Mouse (Mus musculus) limb, embryonic 10.5 days (tissue): Measurements from ENCODE around the gene Rxfp4. TPM values are rescaled to one million over a fixed set of nuclear protein-coding genes. Genes with fewer than 3 reads are reported as not detected.
"Not testable (repeated sequence)": the region's sequence is repeated elsewhere in the genome, so short reads cannot be mapped to it uniquely, and the experiment has no call there.

Experiments used
- DNase-seq: peaks from one replicate; pipeline ENCODE4 v3.0.0-alpha.2; 2017; ENCODE audit warnings: low spot score
- H3K27ac ChIP-seq: fragments of 300-500 bp; sonication (generic); 2 replicates; pipeline ENCODE4 v1.5.1; 2016; ENCODE audit warnings: mild to moderate bottlenecking
- H3K27me3 ChIP-seq: fragments of 300-500 bp; sonication (generic); 2 replicates; pipeline ENCODE4 v1.6.1; 2016; ENCODE audit warnings: low read depth, mild to moderate bottlenecking; ENCODE audit not compliant: poor library complexity, severe bottlenecking
- H3K36me3 ChIP-seq: fragments of 300-500 bp; sonication (generic); 2 replicates; pipeline ENCODE4 v1.6.1; 2016; ENCODE audit warnings: mild to moderate bottlenecking, moderate library complexity
- H3K4me1 ChIP-seq: fragments of 300-500 bp; sonication (generic); 2 replicates; pipeline ENCODE4 v1.6.1; 2016
- H3K4me3 ChIP-seq: fragments of 300-500 bp; sonication (generic); 2 replicates; pipeline ENCODE4 v1.5.1; 2016; ENCODE audit warnings: mild to moderate bottlenecking, moderate library complexity
- H3K9me3 ChIP-seq: fragments of 300-500 bp; sonication (generic); replicated peaks from 2 replicates; pipeline ENCODE4 v1.6.1; 2016; ENCODE audit warnings: mild to moderate bottlenecking
- WGBS: fragments of 180-500 bp; shearing (Covaris S2); methylation state at CpG from one replicate; pipeline ENCODE4 v1.1.7; 2016; 5-methylcytosine and 5-hydroxymethylcytosine counted together
- polyA plus RNA-seq: library from polyadenylated mRNA; unstranded; fragments of >200 nt; fragmentation: Nextera tagmentation; extraction: Ambion mirVana; gene quantifications from 2 replicates; pipeline ENCODE4 v1.2.1, GENCODE M21; 2016

The Rxfp4 gene
- polyA plus RNA-seq, 1 experiment from 2014 or later: not detected

- no peaks in the 10 kb centered on the region for H3K9me3 ChIP-seq
- H3K27me3 ChIP-seq: no peaks in the 10 kb centered on the region
- peak overlapping the region; percentile 50 for H3K4me3 ChIP-seq
- H3K27ac ChIP-seq: peak overlapping the region; percentile 75
- 33% methylated on average over 10 of the region's 10 CpGs for WGBS
- H3K4me1 ChIP-seq: peaks cover 29% of the 10 kb centered on the region
- DNase-seq: no peak
- H3K36me3 ChIP-seq: no peaks in the 10 kb centered on the region
These were observed 45.2 kb downstream of the Rxfp4 start for GRCm38 (mm10) chr3:88607758-88608138.

- Histone ChIP-seq H3K4me3 (peak overlapping the region; percentile 50), H3K4me1 (peaks cover 29% of the 10 kb centered on the region), H3K27ac (peak overlapping the region; percentile 75), H3K9me3 (no peaks in the 10 kb centered on the region), H3K36me3 (no peaks in the 10 kb centered on the region), H3K27me3 (no peaks in the 10 kb centered on the region)
- peak; percentile 95 for DNase-seq
- WGBS: 0% methylated on average over 20 of the region's 20 CpGs
These were observed 45.7 kb downstream of the Rxfp4 start for GRCm38 (mm10) chr3:88607065-88607757.

DNA sequence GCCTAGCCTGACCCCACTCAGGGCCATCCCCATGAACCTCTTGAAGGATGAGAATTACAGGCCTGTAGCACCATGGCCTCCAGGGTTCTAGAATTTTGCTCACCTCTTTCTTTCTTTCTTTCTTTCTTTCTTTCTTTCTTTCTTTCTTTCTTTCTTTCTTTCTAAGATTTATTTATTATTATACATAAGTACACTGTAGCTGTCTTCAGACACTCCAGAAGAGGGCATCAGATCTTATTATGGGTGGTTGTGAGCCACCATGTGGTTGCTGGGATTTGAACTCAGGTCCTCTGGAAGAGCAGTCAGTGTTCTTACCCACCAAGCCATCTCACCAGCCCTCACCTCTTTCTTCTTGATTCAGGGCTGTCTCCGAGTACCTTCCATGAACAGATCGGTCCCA is 47.3 kb downstream of the Rxfp4 start, which contains the start of gene Arhgef2:
Gene Arhgef2, plus strand, starts transcription at position 301 of the 400 bp plus-strand sequence.
- Histone ChIP-seq H3K4me3 (peak within 1 kb of the TSS; percentile 50), H3K27ac (peak within 1 kb of the TSS; percentile 75), H3K4me1 (peaks cover 29% of the 10 kb centered on the region)
- H3K36me3 ChIP-seq, H3K9me3 ChIP-seq, H3K27me3 ChIP-seq, DNase-seq: not testable (repeated sequence)
- 93% methylated on average over 2 of the region's 2 CpGs for WGBS

GRCm38 (mm10) chr3:88604863-88605262 is 48.1 kb downstream of the Rxfp4 start:
- Histone ChIP-seq H3K36me3 (no peaks in the 10 kb centered on the region), H3K9me3 (no peaks in the 10 kb centered on the region), H3K4me3 (no peak overlapping the region), H3K4me1 (peaks cover 29% of the 10 kb centered on the region), H3K27ac (no peak overlapping the region), H3K27me3 (no peaks in the 10 kb centered on the region)
- 93% methylated on average over 7 of the region's 7 CpGs for WGBS
- DNase-seq: no peak

GRCm38 (mm10) chr3:88603714-88604161 is 49.2 kb downstream of the Rxfp4 start:
- H3K4me3 ChIP-seq: no peak overlapping the region
- H3K4me1 ChIP-seq: peaks cover 29% of the 10 kb centered on the region
- peak; percentile 74 for DNase-seq
- WGBS: 26% methylated on average over 6 of the region's 6 CpGs
- no peaks in the 10 kb centered on the region for H3K36me3 ChIP-seq
- H3K9me3 ChIP-seq: no peaks in the 10 kb centered on the region
- H3K27ac ChIP-seq: 0 out of 2 replicates have a peak overlapping the region, but pooled peaks have one; percentile 10
- no peaks in the 10 kb centered on the region for H3K27me3 ChIP-seq

- no peak for DNase-seq
- no peak overlapping the region for H3K4me3 ChIP-seq
- no peaks in the 10 kb centered on the region for H3K36me3 ChIP-seq
- no peaks in the 10 kb centered on the region for H3K27me3 ChIP-seq
- peaks cover 24% of the 10 kb centered on the region for H3K4me1 ChIP-seq
- H3K9me3 ChIP-seq: no peaks in the 10 kb centered on the region
- WGBS: 84% methylated on average over 4 of the region's 4 CpGs
- H3K27ac ChIP-seq: no peak overlapping the region
These were observed 50.5 kb downstream of the Rxfp4 start for GRCm38 (mm10) chr3:88602466-88602865.

Other genes starting within 250 kb of the Rxfp4 start
- 197 and 220 TPM in 2 replicates for gene Pmf1, start 242.8 kb downstream of the Rxfp4 start, polyA plus RNA-seq
- gene Slc25a44, start 228.0 kb downstream of the Rxfp4 start, polyA plus RNA-seq: 16.7 and 18.0 TPM in 2 replicates
- gene Sema4a, start 192.0 kb downstream of the Rxfp4 start, polyA plus RNA-seq: 4.7 and 6.7 TPM in 2 replicates
- gene Lmna, start 143.2 kb downstream of the Rxfp4 start, polyA plus RNA-seq: 9.2 and 14.5 TPM in 2 replicates
- gene Mex3a, start 120.7 kb downstream of the Rxfp4 start, polyA plus RNA-seq: 28.9 and 34.8 TPM in 2 replicates
- 1.7 and 3.7 TPM in 2 replicates for gene Rab25, start 104.8 kb downstream of the Rxfp4 start, polyA plus RNA-seq
- gene Lamtor2, start 100.1 kb downstream of the Rxfp4 start, polyA plus RNA-seq: 151 and 159 TPM in 2 replicates
- gene Ubqln4, start 99.4 kb downstream of the Rxfp4 start, polyA plus RNA-seq: 78.8 and 79.5 TPM in 2 replicates
- 199 and 202 TPM in 2 replicates for gene Ssr2, start 77.3 kb downstream of the Rxfp4 start, polyA plus RNA-seq
- gene Arhgef2, start 47.2 kb downstream of the Rxfp4 start, polyA plus RNA-seq: 103 and 119 TPM in 2 replicates
- 103 and 111 TPM in 2 replicates for gene Khdc4, start 32.7 kb upstream of the Rxfp4 start, polyA plus RNA-seq
- gene Rit1, start 63.7 kb upstream of the Rxfp4 start, polyA plus RNA-seq: 26.8 and 28.4 TPM in 2 replicates
- gene Syt11, start 122.0 kb upstream of the Rxfp4 start, polyA plus RNA-seq: 15.1 and 28.1 TPM in 2 replicates
- gene Gon4l, start 182.1 kb upstream of the Rxfp4 start, polyA plus RNA-seq: 17.6 and 18.5 TPM in 2 replicates